Mouse (Mus musculus) kidney, adult 9 months (tissue): ENCODE results near the gene Rab3gap2.

Experiments
- DNase-seq: peaks from one replicate; pipeline ENCODE4 v3.0.0; 2022

Rab3gap2 gene

GRCm38 (mm10) chr1:185335231-185335765 is 131.4 kb downstream of the Rab3gap2 start:
- peak; percentile 42 for DNase-seq
